Mouse (Mus musculus) fibroblast of lung, adult 2 months (primary cell): ENCODE data around the gene Sstr3.

Experiments
- DNase-seq: peaks from one replicate; pipeline ENCODE4 v3.0.0-alpha.2; 2011; ENCODE audit warnings: low read depth

The Sstr3 gene

DNA sequence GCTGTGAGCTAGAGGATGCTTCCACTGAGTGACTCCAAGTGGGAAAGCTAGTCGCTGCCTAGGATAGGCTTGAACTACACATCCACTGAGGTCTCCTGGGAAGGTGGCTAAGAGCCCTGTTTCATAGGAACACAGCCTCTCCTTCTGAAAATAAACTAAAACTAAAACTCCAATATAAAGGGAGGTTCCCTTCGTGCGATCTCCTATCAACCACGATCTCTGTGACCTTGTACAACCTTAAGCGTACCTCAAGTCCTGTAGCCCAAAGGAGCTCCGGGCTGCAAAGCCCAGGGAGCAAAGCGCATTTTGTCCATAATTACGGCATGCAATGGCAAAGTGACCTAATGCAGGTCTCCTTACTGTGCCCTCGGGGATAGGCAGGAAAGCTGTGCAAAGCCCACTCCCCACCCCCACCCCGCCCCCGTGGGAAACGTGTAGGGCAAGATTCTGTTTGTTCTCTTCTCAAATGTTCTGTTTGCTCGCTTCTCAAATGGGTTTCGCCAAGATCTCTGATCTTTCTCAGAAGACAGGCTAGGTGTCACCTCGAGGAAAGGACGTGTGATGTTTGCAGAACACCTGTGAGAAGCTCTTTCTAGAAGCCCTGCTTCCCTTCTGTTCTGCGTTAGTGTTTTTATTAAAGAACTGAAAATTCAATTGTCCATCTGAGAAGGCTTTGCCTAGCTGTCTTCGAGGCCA, 41.9 kb downstream of the Sstr3 start:
- DNase-seq: no peak

DNA sequence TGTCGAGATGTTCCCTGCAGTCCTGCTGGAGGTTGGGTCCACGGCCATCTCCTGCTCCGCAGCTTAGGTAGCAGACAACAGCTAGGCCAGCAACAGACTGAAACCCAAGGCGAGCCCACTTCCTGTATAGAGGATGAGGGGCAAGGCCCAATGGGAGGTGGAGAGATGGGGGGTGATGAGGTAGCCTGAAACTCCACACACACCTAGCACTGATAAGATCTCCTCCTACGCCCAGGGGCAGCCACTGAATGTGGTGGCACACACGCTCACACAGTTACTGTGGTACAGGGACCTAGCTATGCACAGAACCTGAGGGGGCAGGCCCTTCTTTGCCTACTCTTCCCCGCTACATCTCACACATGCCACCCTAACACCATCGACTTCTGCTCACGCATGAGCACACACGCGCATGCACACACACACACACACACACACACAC, 49.5 kb downstream of the Sstr3 start, which contains the start of gene Il2rb:
Gene Il2rb, minus strand, starts transcription at position 304 of the 439 bp plus-strand sequence.
- DNase-seq: no peak

DNA sequence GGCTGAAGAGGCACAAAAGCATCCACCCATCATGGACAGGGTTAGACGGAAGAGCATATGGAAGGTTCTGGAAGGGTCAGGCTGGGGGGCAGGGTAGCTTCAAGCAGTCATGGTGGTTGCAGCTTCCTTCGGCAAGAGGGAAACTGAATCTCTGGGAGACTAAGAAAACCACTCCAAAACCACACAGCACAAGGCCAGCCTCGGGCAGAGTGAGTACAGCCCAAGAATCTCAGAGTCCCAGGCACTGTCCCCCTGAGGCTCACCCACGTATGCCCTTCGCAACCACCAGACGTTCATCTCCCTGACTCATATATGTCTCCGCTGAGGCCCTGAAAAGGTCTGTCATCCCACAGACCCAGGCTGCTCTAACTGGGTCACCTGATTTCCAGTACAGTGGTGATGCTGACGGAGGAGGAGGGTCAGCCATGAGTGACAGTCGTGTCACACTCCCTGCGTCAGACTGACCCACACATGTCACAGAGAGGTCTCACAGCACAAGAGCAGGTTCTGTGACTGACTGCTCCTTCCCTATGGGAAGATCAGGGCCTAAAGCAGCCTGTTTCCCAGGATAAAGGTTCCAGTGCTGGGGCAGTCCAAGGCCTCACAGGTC, 51.0 kb downstream of the Sstr3 start:
- DNase-seq: no peak

DNA sequence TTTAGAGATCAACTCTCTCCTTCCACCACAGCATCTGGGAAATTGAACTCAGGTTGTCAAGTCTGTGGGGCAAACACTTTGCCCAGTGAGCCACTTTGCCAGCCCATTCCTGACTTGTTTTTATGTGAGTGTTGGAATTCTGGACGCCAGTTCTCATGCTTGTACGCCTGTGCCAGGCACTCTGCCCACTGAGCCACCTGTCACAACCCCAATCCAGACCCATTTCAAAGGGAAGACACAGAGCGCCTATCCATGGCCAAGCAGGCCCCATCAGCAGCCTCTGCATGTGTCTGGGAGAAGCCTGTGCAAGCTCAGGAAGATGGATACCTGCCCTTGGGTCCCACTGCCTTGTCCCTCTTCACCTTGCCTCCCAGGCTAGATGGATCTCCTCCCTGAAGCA, 53.2 kb downstream of the Sstr3 start:
- DNase-seq: no peak

DNA sequence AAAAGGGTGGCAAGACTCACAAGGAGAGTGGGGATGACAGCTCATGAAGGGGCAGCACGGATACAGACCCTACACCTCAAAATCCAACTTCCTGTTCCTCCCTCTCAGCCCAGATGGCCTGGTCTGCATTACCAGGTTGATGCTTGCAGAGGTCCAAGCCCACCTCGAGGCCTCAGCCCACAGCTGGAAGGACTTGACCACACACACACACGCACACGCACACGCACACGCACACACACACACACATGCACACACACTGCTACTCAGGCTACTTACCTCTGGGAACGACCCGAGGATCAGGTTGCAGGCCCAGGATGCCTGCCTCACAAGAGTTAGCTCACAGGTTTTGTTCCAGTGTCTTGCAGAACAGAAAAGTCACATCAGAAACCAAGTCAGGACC, 54.6 kb downstream of the Sstr3 start:
- DNase-seq: no peak

DNA sequence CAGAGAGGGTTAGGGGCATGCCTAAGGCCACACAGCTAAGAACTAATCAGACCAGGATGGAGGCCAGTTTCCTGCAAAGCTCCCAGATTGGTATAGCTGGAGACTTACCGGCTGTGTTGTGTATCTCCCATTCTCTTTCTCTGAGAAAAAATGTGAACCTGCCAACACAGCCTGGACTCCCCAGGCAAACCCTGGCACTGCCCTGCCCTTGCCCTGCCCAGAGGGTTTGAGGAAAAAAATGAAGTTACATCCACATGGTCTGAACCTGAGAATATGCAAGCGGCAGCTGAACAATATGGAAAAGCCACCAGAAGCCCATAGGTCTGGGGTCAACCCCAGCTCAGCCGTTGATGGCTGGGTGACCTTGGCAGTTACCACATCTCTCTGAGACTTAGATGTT, 55.2 kb downstream of the Sstr3 start:
- no peak for DNase-seq

DNA sequence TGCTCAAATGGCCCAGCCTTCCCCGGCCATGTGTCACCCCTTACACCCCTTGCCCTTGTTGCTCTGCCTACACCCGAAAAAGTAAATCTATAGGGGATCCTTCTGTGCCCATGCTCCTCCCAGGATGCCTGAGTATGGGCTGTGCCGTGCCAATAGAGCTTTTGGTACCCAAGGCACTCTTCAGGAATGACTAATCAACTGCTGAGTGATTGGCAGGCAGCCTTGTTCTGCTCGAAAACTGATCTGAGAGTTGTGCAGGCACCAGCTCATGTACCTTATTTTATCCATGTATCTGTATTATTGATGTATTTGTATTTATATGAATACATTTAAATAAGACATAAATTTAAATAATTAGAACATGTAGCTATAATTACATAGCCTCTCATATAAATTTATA, 57.4 kb downstream of the Sstr3 start:
- no peak for DNase-seq
